Mouse (Mus musculus): ENCODE data around the gene Itgad.

The Itgad gene

DNA sequence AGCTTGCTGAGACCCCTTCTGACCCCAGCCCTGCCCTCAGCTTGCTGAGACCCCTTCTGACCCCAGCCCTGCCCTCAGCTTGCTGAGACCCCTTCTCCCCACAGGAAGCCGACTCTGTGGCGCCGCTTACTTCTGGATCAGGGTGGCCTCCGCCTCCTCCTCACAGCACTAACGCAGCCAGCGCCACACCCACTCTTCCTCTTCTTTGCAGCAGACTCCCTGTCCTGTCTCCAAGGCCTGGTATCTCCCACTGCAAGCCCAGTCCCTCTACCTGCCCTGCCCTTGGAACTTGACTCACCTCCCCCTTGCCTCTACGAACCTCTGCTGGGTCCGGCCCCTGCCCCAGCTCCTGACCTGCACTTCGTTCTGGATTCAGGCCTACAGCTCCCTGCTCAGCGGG lies 89.7 kb downstream of the Itgad start:
- no peak for DNase-seq (ENCODE audit: low spot score in 2 of 2)

DNA sequence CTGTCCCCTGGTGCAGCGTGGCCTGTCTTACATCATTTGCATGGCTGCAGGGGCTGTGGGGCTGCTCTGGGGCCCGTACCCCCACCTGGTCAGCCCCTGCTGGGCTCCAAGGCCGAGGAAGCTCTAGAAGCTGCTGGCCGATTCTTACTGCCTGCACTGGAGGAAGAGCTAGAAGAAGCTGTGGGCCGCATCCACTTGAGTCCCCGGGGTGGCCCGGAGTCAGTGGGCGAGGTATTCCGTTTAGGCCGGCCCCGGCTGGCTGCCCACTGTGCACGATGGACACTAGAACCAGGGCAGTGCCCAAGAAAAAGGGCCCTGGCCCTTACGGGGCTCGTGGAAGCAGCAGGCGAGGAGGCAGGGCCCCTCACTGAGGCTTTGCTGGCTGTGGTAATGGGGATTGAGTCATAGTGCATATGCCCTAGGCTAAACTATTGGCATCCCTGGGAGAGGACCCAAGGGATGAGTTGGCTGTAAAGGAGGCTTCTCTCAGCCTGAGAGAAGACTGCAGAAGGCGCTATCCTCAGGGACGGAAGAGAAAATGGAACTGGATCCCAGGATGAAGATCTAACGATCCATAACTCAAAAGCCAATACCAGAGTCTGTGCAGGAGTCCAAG lies 90.3 kb downstream of the Itgad start:
- DNase-seq (ENCODE audit: low spot score in 2 of 2), result no peak

DNA sequence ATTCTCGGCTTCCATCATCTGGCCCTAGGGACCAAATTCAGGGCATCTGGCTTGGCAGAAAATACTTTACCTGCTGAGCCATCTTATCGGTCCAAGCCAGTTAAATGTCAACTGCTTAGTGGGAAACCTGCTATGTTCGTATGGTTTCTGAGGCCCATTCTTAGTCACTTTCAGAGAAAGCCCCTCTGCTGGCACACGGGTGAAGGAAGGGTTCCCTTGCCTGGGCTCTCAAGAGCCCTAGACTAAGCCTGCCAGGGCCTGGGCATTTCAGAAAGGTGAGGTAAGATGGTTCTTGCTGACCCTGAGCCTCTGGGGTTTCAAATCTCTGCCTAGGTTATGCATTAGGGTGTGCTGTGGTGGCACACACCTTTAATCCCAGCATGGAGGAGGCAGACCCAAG lies 91.4 kb downstream of the Itgad start:
- no peak for DNase-seq (ENCODE audit: low spot score in 2 of 2)

DNA sequence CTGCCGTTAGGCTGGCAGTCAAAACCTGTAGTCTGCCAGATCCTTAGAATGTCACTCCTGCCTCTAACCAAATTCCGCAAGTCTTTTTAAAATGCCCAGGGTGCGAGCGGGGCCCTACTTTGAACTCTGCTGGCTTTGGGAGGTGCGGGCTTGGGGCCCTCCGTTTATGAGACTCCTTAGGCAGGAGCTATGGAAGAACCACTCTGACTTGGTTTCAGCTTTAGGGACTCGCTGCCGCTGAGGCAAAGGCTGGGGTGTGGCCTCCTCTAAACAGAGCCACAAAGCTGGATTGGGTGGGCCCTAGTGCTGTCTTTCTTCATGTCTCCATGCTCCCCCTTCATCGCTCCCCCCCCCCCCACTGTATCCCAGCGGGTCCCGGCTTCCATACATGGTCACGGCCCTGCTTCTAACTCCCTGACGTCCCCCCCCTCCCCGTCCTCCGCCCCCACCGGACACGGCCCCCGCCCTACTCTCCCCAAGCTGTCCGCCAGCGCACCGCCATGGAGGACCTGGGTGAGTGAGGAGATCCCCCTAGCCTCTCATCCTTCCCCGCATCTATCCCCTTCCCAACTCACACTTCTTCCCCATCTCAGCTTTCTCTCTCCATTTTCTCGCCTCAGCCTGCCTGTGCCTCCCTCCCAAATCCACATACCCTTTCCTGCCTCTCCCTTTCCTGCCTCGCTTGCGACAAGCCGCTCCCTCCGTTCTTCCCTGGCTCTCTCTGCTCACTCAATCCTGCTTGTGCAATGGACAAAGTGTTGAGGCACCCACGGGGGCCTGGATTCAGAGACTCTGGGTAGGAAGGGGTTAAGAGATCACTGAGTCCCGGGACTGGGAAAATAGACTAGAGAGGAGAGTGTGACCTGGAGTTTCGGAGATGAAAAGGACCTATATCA lies 92.6 kb downstream of the Itgad start, which contains the start of gene Tgfb1i1:
Gene Tgfb1i1, plus strand, starts transcription at position 317 of the 896 bp plus-strand sequence.
- DNase-seq (ENCODE audit: low spot score in 2 of 2), result peak; percentile 73 to 75

DNA sequence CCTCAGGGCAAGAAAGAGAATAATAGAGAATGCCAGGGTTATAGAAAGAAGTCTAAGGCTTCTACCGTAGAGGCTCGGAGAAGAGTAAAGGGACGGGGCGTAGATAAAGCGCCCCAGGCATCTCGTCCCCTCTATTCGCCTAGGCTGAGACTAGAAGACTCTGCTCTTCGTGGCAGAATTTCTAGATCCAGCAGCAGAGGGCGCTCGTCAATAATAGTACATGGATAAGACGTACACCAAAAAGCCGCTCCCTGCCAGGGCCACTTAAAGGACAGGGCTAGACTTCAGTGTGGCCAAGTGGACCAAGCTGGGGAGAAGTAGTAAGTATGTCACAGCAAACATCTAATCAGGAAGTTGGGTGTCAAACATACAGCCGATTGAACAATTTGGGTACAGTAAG lies 93.3 kb downstream of the Itgad start:
- peak; percentile 84 to 89 for DNase-seq (ENCODE audit: low spot score in 2 of 2)

DNA sequence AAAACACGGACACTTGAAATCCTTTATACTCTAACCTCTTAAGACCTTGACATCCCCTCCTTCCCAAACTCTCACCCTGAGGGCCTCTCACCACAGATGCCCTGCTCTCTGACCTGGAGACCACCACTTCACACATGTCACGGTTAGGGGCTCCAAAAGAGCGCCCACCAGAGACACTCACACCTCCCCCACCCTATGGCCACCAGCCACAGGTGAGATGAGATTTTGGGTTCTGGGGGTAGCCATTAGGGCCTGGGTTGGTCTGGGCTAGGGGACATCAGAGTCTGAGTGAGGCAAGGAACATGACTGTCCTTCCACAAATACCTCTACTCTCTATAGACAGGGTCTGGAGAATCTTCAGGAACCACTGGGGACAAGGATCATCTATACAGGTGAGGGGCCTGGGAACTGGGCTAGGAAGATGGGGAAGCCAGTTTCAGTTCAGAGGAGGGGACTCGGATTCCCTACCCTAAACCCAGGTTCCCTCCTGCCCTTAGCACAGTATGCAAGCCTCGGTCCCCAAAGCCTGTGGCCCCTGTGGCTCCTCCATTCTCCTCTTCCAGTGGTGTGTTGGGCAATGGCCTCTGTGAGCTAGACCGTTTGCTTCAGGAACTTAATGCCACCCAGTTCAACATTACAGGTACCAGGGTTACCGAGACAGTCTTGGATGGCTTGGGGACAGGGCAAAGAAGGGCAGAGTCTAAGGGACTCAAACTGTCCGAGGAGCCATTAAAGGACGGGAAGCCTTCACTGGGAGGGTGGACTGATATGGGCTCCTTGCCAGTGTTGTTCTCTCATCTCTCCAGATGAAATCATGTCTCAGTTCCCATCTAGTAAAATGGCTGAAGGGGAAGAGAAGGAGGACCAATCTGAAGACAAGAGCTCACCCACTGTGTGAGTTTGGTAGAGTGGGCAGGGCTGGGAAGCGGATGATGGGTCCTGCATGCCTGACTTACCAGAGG lies 94.2 kb downstream of the Itgad start:
- no peak for DNase-seq (ENCODE audit: low spot score in 2 of 2)

DNA sequence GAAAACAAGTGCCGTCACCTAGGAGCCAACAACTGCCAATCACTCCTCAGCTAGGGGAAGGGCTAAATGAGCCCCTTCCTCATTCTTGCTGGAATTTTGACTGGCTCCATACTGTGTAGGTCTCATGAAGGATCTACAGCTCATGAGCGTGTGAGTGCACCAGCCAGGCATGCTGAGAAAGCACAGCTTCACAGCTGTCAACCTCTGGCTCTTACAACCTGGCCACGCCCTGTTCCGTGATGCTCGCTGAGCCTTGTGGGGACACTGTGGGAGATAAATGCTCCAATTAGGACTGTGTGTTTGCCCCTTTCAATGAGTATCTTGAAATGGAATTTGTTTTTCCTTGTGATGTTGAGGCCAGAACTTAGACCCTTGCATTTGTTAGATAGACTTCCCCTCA lies 95.8 kb downstream of the Itgad start:
- DNase-seq (ENCODE audit: low spot score in 2 of 2), result no peak

DNA sequence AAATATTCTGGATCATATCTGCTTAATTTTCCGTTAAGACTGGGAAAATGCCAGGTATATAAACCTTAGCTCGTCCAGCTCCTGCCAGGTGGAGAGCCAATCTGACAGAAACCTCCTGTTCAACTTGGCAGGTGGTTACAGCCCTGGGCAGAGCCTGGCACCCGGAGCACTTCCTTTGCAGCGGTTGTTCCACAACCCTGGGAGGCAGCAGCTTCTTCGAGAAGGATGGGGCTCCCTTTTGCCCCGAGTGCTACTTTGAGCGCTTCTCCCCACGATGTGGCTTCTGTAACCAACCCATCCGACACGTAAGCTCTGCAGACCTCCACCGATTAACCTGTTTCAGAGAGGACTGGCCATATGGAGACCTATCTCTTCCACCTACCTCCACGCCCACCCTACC lies 97.8 kb downstream of the Itgad start:
- no peak for DNase-seq (ENCODE audit: low spot score in 2 of 2)

DNA sequence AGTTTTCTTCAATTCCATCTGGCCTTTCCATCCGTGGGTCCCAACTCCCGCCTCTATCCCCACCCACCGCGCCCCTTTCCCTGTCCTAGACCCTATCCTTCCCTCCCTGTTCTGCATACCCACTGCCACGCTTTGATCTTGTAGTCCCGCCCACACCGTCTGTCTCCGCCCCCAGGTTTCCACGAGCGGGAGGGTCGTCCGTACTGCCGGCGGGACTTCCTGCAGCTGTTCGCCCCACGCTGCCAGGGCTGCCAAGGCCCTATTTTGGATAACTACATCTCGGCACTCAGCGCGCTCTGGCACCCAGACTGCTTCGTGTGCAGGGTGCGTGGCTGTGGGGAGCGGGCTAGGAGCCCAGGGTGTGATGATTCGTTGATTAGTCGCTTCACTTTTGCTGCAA lies 98.4 kb downstream of the Itgad start:
- DNase-seq (ENCODE audit: low spot score in 2 of 2), result no peak

DNA sequence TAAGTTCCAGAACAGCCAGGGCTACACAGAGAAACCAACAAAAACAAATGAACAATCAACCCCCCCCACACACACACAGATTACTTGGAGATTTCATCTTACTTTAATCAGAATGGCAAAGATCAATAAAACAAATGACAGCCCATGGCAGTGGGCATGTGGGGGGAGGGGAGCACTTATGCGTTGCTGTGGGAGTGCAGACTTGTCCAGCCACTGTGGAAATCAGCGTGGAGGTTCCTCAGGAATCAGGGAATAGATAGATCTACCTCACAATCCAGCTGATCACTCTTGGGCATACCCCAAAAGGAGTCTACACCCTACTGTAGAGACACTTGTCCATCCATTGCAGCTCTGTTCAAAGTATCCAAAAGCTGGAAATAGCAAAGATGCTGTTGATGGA lies 100.8 kb downstream of the Itgad start:
- no peak for DNase-seq (ENCODE audit: low spot score in 2 of 2)

DNA sequence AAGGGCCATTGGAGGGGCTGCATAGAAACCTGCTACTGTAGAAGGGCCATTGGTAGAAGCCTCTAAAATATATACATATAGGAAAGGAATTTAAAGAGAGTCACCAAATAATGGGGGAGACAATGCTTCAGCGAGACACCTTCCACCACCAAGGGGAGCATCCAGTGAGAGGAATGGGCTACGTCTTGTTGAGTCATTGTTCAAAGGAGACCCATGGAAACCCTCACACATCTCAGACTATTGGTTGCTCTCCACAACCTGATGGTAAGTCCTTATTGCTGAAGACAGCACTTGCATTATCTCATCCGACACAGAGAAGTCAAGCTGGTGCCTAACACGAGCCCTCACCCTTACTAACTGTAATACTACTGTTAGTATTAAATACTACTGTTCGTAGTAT lies 101.6 kb downstream of the Itgad start:
- DNase-seq (ENCODE audit: low spot score in 2 of 2), result no peak

DNA sequence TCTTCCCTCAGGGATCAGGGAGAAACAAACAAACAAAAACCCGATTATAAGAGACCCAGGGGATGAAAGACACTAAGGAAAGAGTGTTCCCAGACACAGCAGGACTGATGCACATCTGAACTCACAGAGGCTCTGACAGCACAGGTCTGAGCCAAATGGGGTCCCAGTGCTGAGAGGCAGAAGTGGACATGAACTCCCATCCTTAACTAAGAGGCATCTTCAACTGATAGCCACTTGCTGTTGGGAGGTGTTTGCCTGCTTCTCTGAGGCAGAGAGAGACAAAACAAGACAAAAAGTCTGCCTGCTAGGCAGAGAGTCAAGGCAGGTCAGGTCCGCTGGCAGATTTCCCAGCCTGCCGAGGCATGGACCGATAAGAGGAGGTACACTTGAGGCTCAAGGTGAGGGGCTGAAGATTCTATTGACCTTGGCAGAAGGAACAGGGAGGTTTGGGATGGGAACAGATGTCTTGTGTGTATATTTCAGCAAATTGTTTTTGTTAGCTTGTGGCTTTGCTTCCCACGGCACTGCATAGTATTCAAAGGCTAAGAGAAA lies 102.7 kb downstream of the Itgad start:
- DNase-seq (ENCODE audit: low spot score in 2 of 2), result peak in 1 of 2 experiments; percentile 28

DNA sequence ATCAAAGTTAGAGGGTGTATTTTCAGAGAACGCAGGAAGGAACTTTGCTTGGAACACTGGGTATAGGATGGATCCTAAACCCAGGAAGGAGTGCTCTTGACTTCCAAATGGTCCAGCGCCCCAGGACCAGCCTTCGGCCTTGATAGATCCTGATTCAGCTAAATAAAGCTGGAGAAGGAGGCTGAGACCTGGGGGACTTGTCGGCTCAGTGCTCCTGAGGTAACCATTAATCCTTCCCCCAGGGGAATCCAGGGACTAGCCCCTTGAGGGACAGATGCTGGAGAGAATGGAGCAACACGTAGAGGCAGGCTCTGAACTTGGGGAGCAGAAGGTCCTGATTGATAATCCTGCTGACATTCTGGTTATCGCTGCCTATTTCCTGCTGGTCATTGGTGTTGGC lies 111.2 kb downstream of the Itgad start, which contains the start of gene Slc5a2:
Gene Slc5a2, plus strand, starts transcription at position 247 of the 400 bp plus-strand sequence.
- no peak for DNase-seq (ENCODE audit: low spot score in 2 of 2)

DNA sequence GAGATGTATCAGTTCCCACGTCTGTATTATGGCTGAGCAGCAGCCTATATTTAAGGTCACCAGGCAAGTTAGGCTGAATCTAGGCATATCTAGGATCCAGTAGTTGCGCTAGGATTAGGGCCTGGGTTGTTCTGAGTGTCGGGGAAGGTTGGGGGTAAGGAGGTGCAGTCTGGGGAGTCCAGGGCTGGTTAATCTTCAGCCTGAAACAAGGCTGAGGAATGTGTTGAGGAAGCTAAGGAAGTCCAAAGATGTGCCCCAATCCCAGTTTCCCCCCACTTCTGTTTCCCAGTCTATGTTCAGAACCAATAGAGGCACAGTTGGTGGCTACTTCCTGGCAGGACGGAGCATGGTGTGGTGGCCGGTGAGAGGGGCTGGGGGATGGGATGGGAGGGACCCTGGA lies 111.9 kb downstream of the Itgad start:
- no peak for DNase-seq (ENCODE audit: low spot score in 2 of 2)

DNA sequence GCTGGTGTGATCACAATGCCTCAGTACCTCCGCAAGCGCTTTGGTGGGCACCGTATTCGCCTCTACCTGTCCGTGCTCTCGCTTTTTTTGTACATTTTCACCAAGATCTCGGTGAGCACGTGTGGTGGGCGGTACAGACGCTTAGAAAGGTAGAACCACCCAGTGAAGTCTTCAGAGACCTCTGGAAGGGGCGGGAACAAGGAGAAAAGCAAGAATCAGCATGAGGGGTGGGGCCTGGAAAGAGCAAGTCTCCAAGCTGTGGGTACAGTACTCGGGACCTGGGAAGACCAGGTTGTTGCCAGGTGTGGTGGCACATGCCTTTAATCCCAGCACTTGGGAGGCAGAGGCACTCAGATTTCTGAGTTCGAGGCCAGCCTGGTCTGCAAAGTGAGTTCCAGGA lies 113.2 kb downstream of the Itgad start:
- no peak for DNase-seq (ENCODE audit: low spot score in 2 of 2)

DNA sequence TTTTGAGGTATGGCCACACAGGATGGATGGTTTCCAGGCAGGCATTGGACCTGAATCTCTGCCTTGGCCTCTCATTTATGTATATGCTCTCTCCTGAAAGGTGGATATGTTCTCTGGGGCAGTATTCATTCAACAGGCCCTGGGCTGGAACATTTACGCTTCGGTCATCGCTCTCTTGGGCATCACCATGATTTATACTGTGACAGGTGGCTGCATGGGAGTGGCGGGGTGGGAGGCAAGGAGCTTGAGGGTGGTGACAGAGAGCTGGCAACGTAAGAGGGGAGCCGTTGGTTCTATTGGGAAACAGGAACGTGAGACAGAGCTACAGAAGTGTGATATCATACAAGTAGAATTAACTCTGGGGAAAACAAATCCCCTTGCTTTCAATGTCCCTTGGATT lies 113.6 kb downstream of the Itgad start:
- DNase-seq (ENCODE audit: low spot score in 2 of 2), result no peak

DNA sequence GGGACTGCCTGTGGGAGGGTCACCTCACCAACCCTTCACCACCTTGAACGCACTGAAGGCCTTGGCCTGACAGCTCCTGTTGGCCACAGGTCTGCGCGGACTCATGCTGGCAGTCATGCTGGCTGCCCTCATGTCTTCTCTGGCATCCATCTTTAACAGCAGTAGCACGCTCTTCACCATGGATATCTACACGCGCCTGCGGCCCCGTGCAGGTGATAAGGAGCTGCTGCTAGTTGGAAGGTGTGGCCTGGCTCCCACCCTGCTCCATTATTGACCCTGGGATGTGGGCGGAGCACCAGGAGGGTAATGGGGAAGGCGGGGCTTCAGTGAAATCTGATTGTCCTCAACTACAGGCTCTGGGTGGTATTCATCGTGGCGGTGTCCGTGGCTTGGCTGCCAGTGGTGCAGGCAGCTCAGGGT lies 116.3 kb downstream of the Itgad start:
- no peak for DNase-seq (ENCODE audit: low spot score in 2 of 2)

DNA sequence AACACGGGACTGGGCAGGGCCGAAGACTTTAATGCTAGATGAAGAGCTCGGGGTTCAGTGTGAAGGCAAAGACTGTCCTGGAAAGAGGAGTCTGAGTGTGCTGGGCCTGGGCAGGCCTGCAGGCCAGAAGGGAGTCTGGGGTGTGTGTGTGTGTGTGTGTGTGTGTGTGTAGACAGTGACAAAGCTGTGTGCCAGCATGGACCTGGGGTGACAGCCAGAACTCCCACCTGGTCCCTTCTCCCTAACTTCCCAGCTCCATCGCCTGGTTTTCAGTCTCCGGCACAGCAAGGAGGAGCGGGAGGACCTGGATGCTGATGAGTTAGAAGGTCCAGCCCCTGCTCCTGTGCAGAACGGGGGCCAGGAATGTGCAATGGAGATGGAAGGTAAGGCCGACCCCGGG lies 117.3 kb downstream of the Itgad start:
- DNase-seq (ENCODE audit: low spot score in 2 of 2), result no peak
